ENCODE assay signal across 9 mouse cellular contexts in the genomic region with DNA sequence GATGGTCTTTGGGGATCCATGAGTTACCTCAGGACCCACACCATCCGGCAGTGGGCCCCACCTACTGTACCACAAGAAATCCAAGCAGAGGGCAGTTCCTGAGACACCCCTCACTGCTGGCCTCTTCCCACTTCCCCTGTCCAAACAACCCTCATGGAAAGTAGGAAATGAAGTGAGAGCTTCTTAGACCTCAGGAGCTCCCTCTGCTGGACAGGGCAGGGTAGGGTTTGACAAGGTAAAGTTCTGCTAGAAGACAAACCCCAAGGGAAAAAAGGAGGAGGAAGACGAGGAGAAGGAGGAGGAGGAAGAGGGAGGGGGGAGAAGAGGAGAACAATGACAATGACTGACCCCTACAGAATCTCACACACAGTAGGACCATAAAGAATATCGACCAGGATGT. TPM values are rescaled to one million over a fixed set of nuclear protein-coding genes. Genes with fewer than 3 reads are reported as not detected.
DNase-seq lines count a peak whose midpoint lies in the region; ATAC-seq and TF ChIP-seq lines count a peak whose summit lies in the region.
"Had no signal": no experiment of that assay in that cellular context is flagged by ENCODE, and none has a peak within 500 bp of the region (broad histone marks: within the 10 kb centered on the region; RNA-seq: fewer than 3 reads in every experiment).

No protein-coding gene starts in this region.

- peaks cover 18% of the 10 kb centered on the region for H3K4me1 ChIP-seq in cerebellum, adult 2 months (ENCODE audit: control insufficient read depth, insufficient read depth, low read length)
- H3K4me1 ChIP-seq in limb, embryonic 11.5 days (ENCODE audit: control insufficient read depth, insufficient read depth, low read length) = peaks cover 18% of the 10 kb centered on the region; the same call in 1 of the 2 replicates
- H3K4me1 ChIP-seq in limb, embryonic 10.5 days = peaks cover 58% of the 10 kb centered on the region
- no peaks in the 10 kb centered on the region for H3K4me1 ChIP-seq in midbrain, embryonic 16.5 days (ENCODE audit: control insufficient read depth, insufficient read depth, low read length)

- H3K9me3 ChIP-seq in limb, embryonic 11.5 days (ENCODE audit: control insufficient read depth, low read length) = no peaks in the 10 kb centered on the region
- H3K9me3 ChIP-seq in limb, embryonic 10.5 days (replicated peaks) = no peaks in the 10 kb centered on the region
- H3K9me3 ChIP-seq in midbrain, embryonic 16.5 days (replicated peaks; ENCODE audit: control insufficient read depth, low read length, poor library complexity, severe bottlenecking) = no peaks in the 10 kb centered on the region
- H3K9me3 ChIP-seq: heart, embryonic 13.5 days had no signal

- no peaks in the 10 kb centered on the region for H3K36me3 ChIP-seq in limb, embryonic 11.5 days (ENCODE audit: control insufficient read depth, insufficient read depth, low read length)
- H3K36me3 ChIP-seq in limb, embryonic 10.5 days = no peaks in the 10 kb centered on the region
- no peaks in the 10 kb centered on the region for H3K36me3 ChIP-seq in midbrain, embryonic 16.5 days (ENCODE audit: control insufficient read depth, insufficient read depth, low read length)
- H3K36me3 ChIP-seq: heart, embryonic 13.5 days had no signal

- H3K4me3 ChIP-seq in cerebellum, adult 2 months (replicated peaks; ENCODE audit: insufficient read depth, low read depth, low read length) = no peak overlapping the region
- no peak overlapping the region for H3K4me3 ChIP-seq in limb, embryonic 11.5 days (ENCODE audit: low read depth, low read length)
- no peak overlapping the region for H3K4me3 ChIP-seq in limb, embryonic 10.5 days
- H3K4me3 ChIP-seq in midbrain, embryonic 16.5 days (ENCODE audit: low read depth, low read length) = no peak overlapping the region
- H3K4me3 ChIP-seq: heart, embryonic 13.5 days had no signal

- no peak overlapping the region for H3K27ac ChIP-seq in cerebellum, adult 2 months (ENCODE audit: insufficient read depth, low read length)
- no peak overlapping the region for H3K27ac ChIP-seq in limb, embryonic 11.5 days (replicated peaks; ENCODE audit: low read depth, low read length)
- H3K27ac ChIP-seq in limb, embryonic 10.5 days = no peak overlapping the region; the same call in 1 of the 2 replicates
- H3K27ac ChIP-seq in midbrain, embryonic 16.5 days (ENCODE audit: low read length) = no peak overlapping the region
- H3K27ac ChIP-seq: heart, embryonic 13.5 days had no signal

- TF ChIP-seq POLR2A in cerebellum, adult 2 months (IDR thresholded peaks at IDR 0.05; ENCODE audit: borderline replicate concordance, insufficient read depth, low read length) = no peak

- no peak for ATAC-seq in limb, embryonic 11.5 days (ENCODE audit: insufficient number of reproducible peaks, low FRiP score, low TSS enrichment, low read depth)
- ATAC-seq in midbrain, embryonic 16.5 days = no peak

- TF ChIP-seq CTCF in cerebellum, adult 2 months (IDR thresholded peaks at IDR 0.05; ENCODE audit: borderline replicate concordance, insufficient read depth, low read depth, low read length) = peak; percentile 36; the same call in 1 of the 2 replicates

- H3K9ac ChIP-seq in limb, embryonic 11.5 days (ENCODE audit: low read length) = no peak overlapping the region
- H3K9ac ChIP-seq in midbrain, embryonic 16.5 days (ENCODE audit: low read depth, low read length) = no peak overlapping the region
- H3K9ac ChIP-seq: heart, embryonic 13.5 days had no signal

- H3K4me2 ChIP-seq in limb, embryonic 11.5 days (ENCODE audit: low read depth, severe bottlenecking) = no peak overlapping the region
- H3K4me2 ChIP-seq in midbrain, embryonic 16.5 days (ENCODE audit: low read length) = no peak overlapping the region
- H3K4me2 ChIP-seq: heart, embryonic 13.5 days had no signal

- 81% methylated on average over 3 of the region's 3 CpGs for WGBS in cerebellum, adult 2 months
- 63% methylated on average over 3 of the region's 3 CpGs for WGBS in limb, embryonic 11.5 days
- 67% methylated on average over 3 of the region's 3 CpGs for WGBS in limb, embryonic 10.5 days
- 63% methylated on average over 3 of the region's 3 CpGs for WGBS in midbrain, embryonic 16.5 days

- H3K27me3 ChIP-seq in cerebellum, adult 2 months (ENCODE audit: control insufficient read depth, insufficient read depth, low read length) = no peaks in the 10 kb centered on the region
- no peaks in the 10 kb centered on the region for H3K27me3 ChIP-seq in limb, embryonic 11.5 days (ENCODE audit: control insufficient read depth, insufficient read depth, low read length)
- H3K27me3 ChIP-seq in limb, embryonic 10.5 days (ENCODE audit: low read depth, poor library complexity, severe bottlenecking) = peaks cover 38% of the 10 kb centered on the region
- H3K27me3 ChIP-seq in midbrain, embryonic 16.5 days (ENCODE audit: control insufficient read depth, insufficient read depth, low read depth, low read length) = no peaks in the 10 kb centered on the region

- DNase-seq in cerebellum, adult 2 months = no peak
- DNase-seq in cerebellum, adult 11-12 months = no peak
- DNase-seq in limb, embryonic 11.5 days (ENCODE audit: low spot score) = peak; percentile 64
- no peak for DNase-seq in limb, embryonic 10.5 days (ENCODE audit: low spot score)
- DNase-seq in adrenal gland, adult 8-10 months = peak; percentile 14
- DNase-seq in induced T-regulatory cell, adult 2 months (ENCODE audit: low read depth) = peak; percentile 60
- DNase-seq in monocyte, adult 2 months (ENCODE audit: low read depth in 1 of 2, low spot score in 2 of 2) = peak; percentile 17 to 18

RNA-seq across cellular contexts. Expression of a gene that starts 46.4 kb away (rescaled TPM):
- 0.47 and 0.51 TPM in 2 replicates for polyA plus RNA-seq in cerebellum, adult 2 months (2012; rRNA removed)
- polyA plus RNA-seq in limb, embryonic 11.5 days (2014; fragmentation: Nextera tagmentation; extraction: Ambion mirVana) = 0.11 and 0.14 TPM in 2 replicates
- polyA plus RNA-seq in limb, embryonic 10.5 days (2016; fragmentation: Nextera tagmentation; extraction: Ambion mirVana) = 0.21 and 0.36 TPM in 2 replicates
- total RNA-seq in adrenal gland, adult 8-10 months (2022) = not detected
- 45.9 and 68.2 TPM in 2 replicates for polyA plus RNA-seq in midbrain, embryonic 16.5 days (2015; fragmentation: Nextera tagmentation; extraction: Ambion mirVana)

Comparison
In these comparisons a context has a peak if more than half of its experiments do, and no peak if none do; other contexts are left out.
1. DNase-seq: peak in limb, embryonic 11.5 days (single experiment), adrenal gland, adult 8-10 months (single experiment), induced T-regulatory cell, adult 2 months (single experiment) and monocyte, adult 2 months (2 of 2); none in cerebellum, adult 2 months (0 of 2), cerebellum, adult 11-12 months (single experiment) and limb, embryonic 10.5 days (single experiment).
2. RNA of a gene that starts 46.4 kb away (polyA plus RNA-seq): 45.9 to 68.2 TPM in midbrain, embryonic 16.5 days; 0.47 to 0.51 TPM in cerebellum, adult 2 months, 0.21 to 0.36 TPM in limb, embryonic 10.5 days and 0.11 to 0.14 TPM in limb, embryonic 11.5 days; every median in the first group is over 10 times any median in the second.